Mouse (Mus musculus) CH12.LX (cell line): ENCODE measurements around the gene Fbxl18. TPM values are rescaled to one million over a fixed set of nuclear protein-coding genes. Genes with fewer than 3 reads are reported as not detected.

Source experiments
- DNase-seq: peaks from one replicate; pipeline ENCODE4 v3.0.0-alpha.2; 2013; ENCODE audit errors: extremely low read depth
- H3K27ac ChIP-seq: 2 replicates; pipeline ENCODE4 v1.5.1; 2012; ENCODE audit warnings: low read depth, mild to moderate bottlenecking, control low read depth, moderate library complexity; ENCODE audit not compliant: insufficient read depth
- H3K27me3 ChIP-seq: replicated peaks from 2 replicates; pipeline ENCODE3; 2012; ENCODE audit warnings: inconsistent platforms
- H3K36me3 ChIP-seq, 2 experiments: replicated peaks in 1 of 2; 2 replicates each; pipeline versions ENCODE3 to v1.6.1; 2012; ENCODE audit warnings: inconsistent platforms in 1 of 2, low read length in 1 of 2, mild to moderate bottlenecking in 1 of 2, mixed read lengths in 1 of 2, moderate library complexity in 1 of 2; ENCODE audit not compliant: control insufficient read depth in 1 of 2, insufficient read depth in 1 of 2
- H3K4me1 ChIP-seq, 2 experiments: 2 replicates each; pipeline ENCODE4 v1.6.1; 2012; ENCODE audit warnings: inconsistent platforms in 1 of 2, moderate library complexity in 1 of 2; ENCODE audit not compliant: insufficient read depth in 2 of 2, control insufficient read depth in 1 of 2
- H3K4me2 ChIP-seq: 2 replicates; pipeline ENCODE4 v1.6.1; 2012; ENCODE audit warnings: low read depth, mild to moderate bottlenecking, control low read depth; ENCODE audit not compliant: poor library complexity, insufficient read depth, severe bottlenecking
- H3K4me3 ChIP-seq, 3 experiments: fragments of 150-350 bp in 1 of 3; sonication (generic) in 1 of 3; replicated peaks in 1 of 3; 2 replicates each; pipeline versions ENCODE3 to v1.5.1; 2011 to 2012; ENCODE audit warnings: low read depth in 2 of 3, low read length in 2 of 3, mild to moderate bottlenecking in 2 of 3, moderate library complexity in 2 of 3, control low read depth in 1 of 3, improper control_type of control experiment in 1 of 3, inconsistent platforms in 1 of 3, mixed read lengths in 1 of 3; ENCODE audit not compliant: poor library complexity in 1 of 3
- H3K79me2 ChIP-seq: replicated peaks from 2 replicates; pipeline ENCODE4 v1.6.1; 2012; ENCODE audit warnings: mild to moderate bottlenecking, moderate library complexity; ENCODE audit not compliant: control insufficient read depth, poor library complexity, insufficient read depth, severe bottlenecking; ENCODE audit errors: extremely low read depth
- H3K9ac ChIP-seq: 2 replicates; pipeline ENCODE4 v1.6.1; 2012; ENCODE audit warnings: low read depth, mild to moderate bottlenecking, control low read depth, moderate library complexity; ENCODE audit not compliant: insufficient read depth
- H3K9me3 ChIP-seq: replicated peaks from 2 replicates; pipeline ENCODE3; 2012; ENCODE audit warnings: low read length, inconsistent platforms, mixed read lengths
- BHLHE40 ChIP-seq: IDR thresholded peaks from 2 replicates; pipeline ENCODE4 v1.6.1; 2011; ENCODE audit warnings: mild to moderate bottlenecking, low read depth, low read length, improper control_type of control experiment
- CHD1 ChIP-seq: IDR thresholded peaks from 2 replicates; pipeline ENCODE4 v1.6.1; 2012; ENCODE audit warnings: low read depth, low read length, improper control_type of control experiment, inconsistent platforms
- CHD2 ChIP-seq: IDR thresholded peaks from 2 replicates; pipeline ENCODE4 v1.6.1; 2011; ENCODE audit warnings: low read length, improper control_type of control experiment
- E2F4 ChIP-seq: IDR thresholded peaks from 2 replicates; pipeline ENCODE4 v1.6.1; 2011; ENCODE audit warnings: low read depth, low read length, improper control_type of control experiment; ENCODE audit not compliant: insufficient replicate concordance
- EP300 ChIP-seq: IDR thresholded peaks from 2 replicates; pipeline ENCODE4 v1.6.1; 2011; ENCODE audit warnings: low read length, improper control_type of control experiment
- ETS1 ChIP-seq: conservative IDR thresholded peaks from 2 replicates; pipeline ENCODE4 v1.6.1; 2012; ENCODE audit warnings: low read depth, mild to moderate bottlenecking, inconsistent platforms, low read length, improper control_type of control experiment, moderate library complexity
- GABPA ChIP-seq: IDR thresholded peaks from 2 replicates; pipeline ENCODE4 v1.6.1; 2012; ENCODE audit warnings: low read depth, low read length, improper control_type of control experiment, inconsistent platforms; ENCODE audit not compliant: insufficient replicate concordance
- JUN ChIP-seq: IDR thresholded peaks from 2 replicates; pipeline ENCODE4 v1.6.1; 2011; ENCODE audit warnings: low read depth, mild to moderate bottlenecking, low read length, improper control_type of control experiment, moderate library complexity; ENCODE audit not compliant: insufficient read depth
- JUND ChIP-seq: conservative IDR thresholded peaks from 2 replicates; pipeline ENCODE4 v1.6.1; 2011; ENCODE audit warnings: low read depth, low read length, improper control_type of control experiment
- KAT2A ChIP-seq: IDR thresholded peaks from 2 replicates; pipeline ENCODE4 v1.6.1; 2012; ENCODE audit warnings: low read length, improper control_type of control experiment, inconsistent platforms; ENCODE audit not compliant: insufficient replicate concordance
- MAFK ChIP-seq: IDR thresholded peaks from 2 replicates; pipeline ENCODE4 v1.6.1; 2011; ENCODE audit warnings: low read length, improper control_type of control experiment; ENCODE audit not compliant: insufficient replicate concordance
- MAX ChIP-seq: IDR thresholded peaks from 2 replicates; pipeline ENCODE4 v1.6.1; 2011; ENCODE audit warnings: low read length, improper control_type of control experiment
- MAZ ChIP-seq: IDR thresholded peaks from 2 replicates; pipeline ENCODE4 v1.6.1; 2012; ENCODE audit warnings: low read depth, mild to moderate bottlenecking, inconsistent platforms, low read length, improper control_type of control experiment, moderate library complexity
- MEF2A ChIP-seq: IDR thresholded peaks from 2 replicates; pipeline ENCODE4 v1.6.1; 2014; ENCODE audit warnings: low read depth, mild to moderate bottlenecking, inconsistent platforms, low read length, improper control_type of control experiment, borderline replicate concordance
- MXI1 ChIP-seq: IDR thresholded peaks from 2 replicates; pipeline ENCODE4 v1.6.1; 2011; ENCODE audit warnings: mild to moderate bottlenecking, low read depth, low read length, improper control_type of control experiment
- MYC ChIP-seq: IDR thresholded peaks from 2 replicates; pipeline ENCODE4 v1.6.1; 2011; ENCODE audit warnings: low read depth, mild to moderate bottlenecking, improper control_type of control experiment, low read length
- NELFE ChIP-seq: IDR thresholded peaks from 2 replicates; pipeline ENCODE4 v1.6.1; 2011; ENCODE audit warnings: low read depth, low read length, improper control_type of control experiment
- PAX5 ChIP-seq: IDR thresholded peaks from 2 replicates; pipeline ENCODE4 v1.6.1; 2012; ENCODE audit warnings: low read length, inconsistent platforms, mixed read lengths
- POLR2A ChIP-seq: IDR thresholded peaks from 2 replicates; pipeline ENCODE4 v1.6.1; 2011; ENCODE audit warnings: low read depth, mild to moderate bottlenecking, improper control_type of control experiment, low read length
- POLR2AphosphoS2 ChIP-seq: IDR thresholded peaks from 2 replicates; pipeline ENCODE4 v1.6.1; 2011; ENCODE audit warnings: low read depth, low read length, improper control_type of control experiment
- RAD21 ChIP-seq: IDR thresholded peaks from 2 replicates; pipeline ENCODE4 v1.6.1; 2011; ENCODE audit warnings: low read depth, mild to moderate bottlenecking, low read length, improper control_type of control experiment, moderate library complexity
- RCOR1 ChIP-seq: conservative IDR thresholded peaks from 2 replicates; pipeline ENCODE4 v1.6.1; 2012; ENCODE audit warnings: low read depth, mild to moderate bottlenecking, inconsistent platforms, low read length, improper control_type of control experiment
- SIN3A ChIP-seq: IDR thresholded peaks from 2 replicates; pipeline ENCODE4 v1.6.1; 2012; ENCODE audit warnings: low read length, improper control_type of control experiment, inconsistent platforms
- TCF12 ChIP-seq: IDR thresholded peaks from 2 replicates; pipeline ENCODE4 v1.6.1; 2014; ENCODE audit warnings: low read depth, mild to moderate bottlenecking, inconsistent platforms, low read length, improper control_type of control experiment
- USF1 ChIP-seq: IDR thresholded peaks from 2 replicates; pipeline ENCODE4 v1.6.1; 2014; ENCODE audit warnings: low read depth, mild to moderate bottlenecking, inconsistent platforms, low read length, improper control_type of control experiment
- USF2 ChIP-seq: conservative IDR thresholded peaks from 2 replicates; pipeline ENCODE4 v1.6.1; 2011; ENCODE audit warnings: low read depth, low read length, improper control_type of control experiment
- ZC3H11A ChIP-seq: IDR thresholded peaks from 2 replicates; pipeline ENCODE4 v1.6.1; 2012; ENCODE audit warnings: low read depth, mild to moderate bottlenecking, inconsistent platforms, low read length, improper control_type of control experiment
- ZKSCAN1 ChIP-seq: IDR thresholded peaks from 2 replicates; pipeline ENCODE4 v1.6.1; 2012; ENCODE audit warnings: low read depth, inconsistent platforms, low read length, improper control_type of control experiment, borderline replicate concordance
- ZNF384 ChIP-seq: IDR thresholded peaks from 2 replicates; pipeline ENCODE4 v1.6.1; 2012; ENCODE audit warnings: low read depth, low read length, improper control_type of control experiment, inconsistent platforms
- dilution Hi-C: fragments of 300-500 bp; cut with MboI; formaldehyde crosslinking; loops from 2 replicates; pipeline ENCODE4 v1.14.3; 2020; ENCODE audit warnings: low sequenced_read_pairs; ENCODE audit not compliant: extremely low pct_unique_long_range_greater_than_20kb, extremely low pct_ligation_motif_present
- in situ Hi-C: fragments of 300-500 bp; cut with MboI; formaldehyde crosslinking; loops from 3 replicates; pipeline ENCODE4 v1.14.3; 2019; ENCODE audit warnings: low sequenced_read_pairs, low pct_ligation_motif_present, low pct_unique_long_range_greater_than_20kb, mixed read lengths
- polyA plus RNA-seq: library from polyadenylated mRNA; unstranded; fragments of >175 nt; gene quantifications from 2 replicates; pipeline ENCODE4 v1.2.1, GENCODE M21; 2012; ENCODE audit warnings: low read depth; ENCODE audit not compliant: insufficient read length
- total RNA-seq, 2 experiments: library from RNA; depleted of rRNA; stranded (reverse); fragments of 300-350 nt in 1 of 2; fragments of >200 nt in 1 of 2; gene quantifications; 2 replicates each; pipeline ENCODE4 v1.2.3; 2012 to 2014

Fbxl18 gene
- total and polyA plus RNA-seq, 3 experiments: 3.7 to 6.4 (median 5.5) TPM

DNA sequence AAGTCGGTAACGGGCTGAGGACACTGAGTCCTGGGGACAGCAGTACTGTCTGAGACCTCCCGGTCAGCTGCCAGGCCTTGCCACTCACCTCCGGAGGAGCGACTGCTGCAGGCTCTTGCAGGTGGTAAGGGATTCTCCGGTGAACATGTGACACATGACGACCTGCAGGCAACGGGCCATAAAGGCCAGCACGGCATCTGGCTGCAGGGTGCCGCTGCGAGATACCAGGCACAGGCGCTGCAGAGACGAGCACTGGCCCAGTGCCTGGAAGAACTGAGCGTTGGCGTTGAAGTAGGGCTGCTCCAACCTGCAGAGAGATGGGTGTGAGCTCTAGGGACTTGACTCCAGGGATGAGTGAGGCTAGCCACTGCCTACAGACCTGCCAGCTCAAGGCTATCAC is 16.7 kb downstream of the Fbxl18 start:
- dilution Hi-C loops (no loop called here), in situ Hi-C loops (loop anchor here (10.0 kb wide), 1 partner anchor 114 kb away; no protein-coding TSS in a partner anchor)
- Histone ChIP-seq H3K27me3 (no peaks in the 10 kb centered on the region), H3K4me3 (no peak overlapping the region), H3K27ac (no peak overlapping the region), H3K36me3 (peaks cover 31 to 79% of the 10 kb centered on the region in 2 experiments), H3K9me3 (no peaks in the 10 kb centered on the region), H3K79me2 (no peaks in the 10 kb centered on the region), H3K4me1 (peaks cover 0 to 23% of the 10 kb centered on the region in 2 experiments; a peak in 3 of 4 replicates), H3K9ac (no peak overlapping the region), H3K4me2 (no peak overlapping the region)
- DNase-seq: no peak
- TF ChIP-seq CHD1: no peak
- TF ChIP-seq JUND: no peak
- no peak for TF ChIP-seq ZC3H11A
- TF ChIP-seq RAD21: no peak
- no peak for TF ChIP-seq GABPA
- TF ChIP-seq MXI1: no peak
- no peak for TF ChIP-seq EP300
- TF ChIP-seq MAX: no peak
- no peak for TF ChIP-seq CHD2
- no peak for TF ChIP-seq MAZ
- no peak for TF ChIP-seq SIN3A
- TF ChIP-seq MEF2A: no peak
- TF ChIP-seq MAFK: no peak
- TF ChIP-seq ZNF384: no peak
- TF ChIP-seq E2F4: no peak
- no peak for TF ChIP-seq TCF12
- TF ChIP-seq JUN: no peak
- TF ChIP-seq POLR2A: no peak
- TF ChIP-seq ZKSCAN1: no peak

DNA sequence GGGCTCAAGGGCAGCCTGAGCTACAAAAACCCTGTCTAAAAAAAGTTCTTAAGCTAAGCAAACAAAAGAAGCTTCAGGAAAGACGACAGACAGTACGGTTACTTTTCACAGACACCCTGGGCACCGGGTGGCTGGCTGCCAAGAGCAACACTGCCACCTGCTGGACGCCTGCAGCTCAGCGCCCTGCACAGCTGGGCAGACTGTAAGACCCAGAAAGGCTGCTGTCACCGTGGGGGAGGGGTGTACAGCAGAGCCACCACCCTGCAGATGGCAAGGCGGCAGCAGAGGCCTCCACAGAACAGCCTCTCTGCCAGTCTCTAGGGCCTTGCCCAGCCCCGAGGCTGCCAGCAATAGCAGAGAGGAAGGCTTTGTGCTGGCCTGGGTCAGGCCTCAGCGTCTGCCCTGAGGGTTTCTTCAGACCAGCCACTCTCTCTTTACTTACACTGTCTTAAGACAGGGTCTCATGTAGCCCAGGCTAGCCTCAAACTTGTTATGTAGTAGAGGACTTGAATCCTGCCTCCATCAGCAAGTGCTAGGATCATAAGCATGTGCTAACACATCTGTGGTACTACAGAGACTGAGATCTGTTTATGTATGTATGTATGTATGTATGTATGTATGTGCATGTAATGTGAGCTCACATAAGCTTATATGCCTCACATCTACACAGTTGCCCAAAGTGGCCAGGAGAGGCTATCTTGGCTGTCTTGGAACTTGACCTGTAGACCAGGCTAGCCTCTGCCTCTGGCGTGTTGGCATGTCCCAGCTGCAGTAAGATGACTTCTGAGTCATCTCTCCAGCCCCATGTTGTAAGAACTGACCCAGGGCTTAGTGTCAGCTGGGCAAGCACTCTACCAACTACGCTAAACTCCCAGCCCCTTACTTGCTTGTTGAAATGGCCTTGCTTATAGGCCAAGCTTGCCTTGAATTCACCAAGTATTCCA is 17.6 kb downstream of the Fbxl18 start:
- no peak overlapping the region for H3K27ac ChIP-seq
- peaks cover 0 to 23% of the 10 kb centered on the region in 2 experiments; a peak in 3 of 4 replicates for H3K4me1 ChIP-seq
- H3K9ac ChIP-seq: no peak overlapping the region
- no peaks in the 10 kb centered on the region for H3K27me3 ChIP-seq
- no peak overlapping the region for H3K4me3 ChIP-seq
- no peak overlapping the region for H3K4me2 ChIP-seq
- H3K79me2 ChIP-seq: no peaks in the 10 kb centered on the region
- peaks cover 31 to 81% of the 10 kb centered on the region in 2 experiments for H3K36me3 ChIP-seq
- dilution Hi-C loops: no loop called here
- peak; percentile 80 for DNase-seq
- no peaks in the 10 kb centered on the region for H3K9me3 ChIP-seq
- in situ Hi-C loops: loop anchor here (10.0 kb wide), 1 partner anchor 113 kb away; no protein-coding TSS in a partner anchor
- TF ChIP-seq USF2: no peak
- TF ChIP-seq ZC3H11A: peak; percentile 54
- peak; percentile 79 for TF ChIP-seq CHD2
- TF ChIP-seq KAT2A: no peak
- no peak for TF ChIP-seq MAFK
- TF ChIP-seq ETS1: no peak
- TF ChIP-seq POLR2AphosphoS2: no peak
- TF ChIP-seq JUND: no peak
- no peak for TF ChIP-seq ZKSCAN1
- no peak for TF ChIP-seq RCOR1
- no peak for TF ChIP-seq SIN3A
- no peak for TF ChIP-seq EP300
- TF ChIP-seq TCF12: peak; percentile 43; the same call in 1 of the 2 replicates
- TF ChIP-seq NELFE: 0 out of 2 replicates have a peak, but pooled peaks have one; percentile 6
- TF ChIP-seq USF1: no peak
- no peak; the same call in 1 of the 2 replicates for TF ChIP-seq BHLHE40
- TF ChIP-seq PAX5: no peak
- peak; percentile 21; the same call in 1 of the 2 replicates for TF ChIP-seq ZNF384
- TF ChIP-seq MYC: peak; percentile 23; the same call in 1 of the 2 replicates
- TF ChIP-seq CHD1: no peak
- no peak for TF ChIP-seq MAX
